Mouse (Mus musculus) heart, postnatal 36 days (tissue): ENCODE measurements around the gene Nlgn1. TPM values are rescaled to one million over a fixed set of nuclear protein-coding genes. Genes with fewer than 3 reads are reported as not detected.

Experiments used
- DNase-seq, 2 experiments: peaks; one replicate each; pipeline ENCODE4 v3.0.0; 2021 to 2022
- intact Hi-C: fragments of 180-260 bp; cut with DNase I; formaldehyde crosslinking; loops from one replicate; pipeline ENCODE4 v1.15.1; 2025
- total RNA-seq, 2 experiments: library from RNA; stranded (reverse); gene quantifications; 2 replicates each; pipeline ENCODE4 v1.2.3; 2021

The Nlgn1 gene
- total RNA-seq, 2 experiments from 2014 or later = not detected

DNA sequence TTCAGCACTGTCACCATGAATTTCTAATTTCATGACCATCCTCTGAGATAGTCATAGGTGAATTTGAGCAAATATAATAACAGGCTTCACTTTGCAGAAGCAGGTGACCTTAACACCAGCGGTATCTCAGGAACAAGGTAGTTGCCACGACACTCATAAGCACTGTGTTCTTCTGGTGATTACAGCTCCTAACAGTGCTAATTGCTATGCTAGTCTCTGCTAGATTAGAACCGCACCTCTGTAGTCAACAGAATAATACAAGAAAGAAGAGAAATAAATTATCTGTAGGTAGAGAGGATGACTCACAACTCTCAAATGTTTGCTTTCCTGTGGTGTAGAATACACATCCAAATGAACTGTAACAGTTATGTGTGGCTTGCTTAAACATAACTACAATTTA, 129.6 kb downstream of the Nlgn1 start:
- DNase-seq = no peak
- intact Hi-C loops = no loop called here

GRCm38 (mm10) chr3:26201410-26201809, 130.8 kb downstream of the Nlgn1 start:
- intact Hi-C loops = no loop called here
- DNase-seq = no peak

DNA sequence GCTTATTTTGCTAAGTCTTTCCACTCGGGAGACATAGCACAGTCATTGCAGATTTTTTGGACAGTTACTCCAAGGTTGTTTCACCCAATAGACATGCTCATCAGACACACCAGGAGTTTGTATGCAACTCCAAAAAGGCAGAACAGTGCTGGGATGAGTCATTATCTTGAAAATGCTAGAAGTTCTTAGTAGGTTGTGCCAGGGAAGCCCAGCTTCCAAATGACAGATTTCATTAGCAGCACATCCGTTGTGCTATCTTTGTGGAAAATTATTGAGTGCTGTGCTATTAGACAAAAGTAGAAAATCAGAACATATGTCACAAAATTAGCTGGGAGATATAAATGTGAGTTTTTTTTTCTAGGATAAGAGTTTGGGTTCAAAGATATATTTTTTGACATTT, 137.3 kb downstream of the Nlgn1 start:
- intact Hi-C loops = no loop called here
- no peak for DNase-seq

- no peak for DNase-seq
- intact Hi-C loops = no loop called here
Measured at GRCm38 (mm10) chr3:26181013-26181412, 151.2 kb downstream of the Nlgn1 start.

GRCm38 (mm10) chr3:26175371-26175770, 156.9 kb downstream of the Nlgn1 start:
- no peak for DNase-seq
- intact Hi-C loops = no loop called here

DNA sequence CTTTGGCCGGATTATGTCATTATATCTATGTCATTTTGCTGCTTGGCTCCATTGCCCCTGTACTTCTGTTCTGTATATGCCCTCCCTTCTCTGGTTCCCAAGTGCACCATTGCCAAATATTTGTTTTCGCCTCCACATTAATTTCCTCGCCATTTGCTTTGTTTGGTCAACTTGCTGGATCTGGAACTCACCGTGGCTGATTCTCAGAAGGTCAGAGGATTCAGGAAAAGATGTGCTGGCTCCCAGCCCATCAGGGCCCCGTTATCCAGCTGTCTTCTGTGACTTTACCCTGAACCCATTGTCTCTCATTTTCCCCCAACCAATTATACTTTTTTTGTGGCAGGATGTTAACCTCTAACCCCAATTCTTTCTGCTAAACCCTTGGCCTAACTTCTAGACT, 158.0 kb downstream of the Nlgn1 start:
- no peak for DNase-seq
- intact Hi-C loops = no loop called here

GRCm38 (mm10) chr3:26173613-26174012, 158.6 kb downstream of the Nlgn1 start:
- DNase-seq = no peak

GRCm38 (mm10) chr3:26166711-26167110, 165.5 kb downstream of the Nlgn1 start:
- DNase-seq = no peak
- intact Hi-C loops = no loop called here

More at GRCm38 (mm10) chr3:26173613-26174012, 158.6 kb downstream of the Nlgn1 start:
- intact Hi-C loops = no loop called here

DNA sequence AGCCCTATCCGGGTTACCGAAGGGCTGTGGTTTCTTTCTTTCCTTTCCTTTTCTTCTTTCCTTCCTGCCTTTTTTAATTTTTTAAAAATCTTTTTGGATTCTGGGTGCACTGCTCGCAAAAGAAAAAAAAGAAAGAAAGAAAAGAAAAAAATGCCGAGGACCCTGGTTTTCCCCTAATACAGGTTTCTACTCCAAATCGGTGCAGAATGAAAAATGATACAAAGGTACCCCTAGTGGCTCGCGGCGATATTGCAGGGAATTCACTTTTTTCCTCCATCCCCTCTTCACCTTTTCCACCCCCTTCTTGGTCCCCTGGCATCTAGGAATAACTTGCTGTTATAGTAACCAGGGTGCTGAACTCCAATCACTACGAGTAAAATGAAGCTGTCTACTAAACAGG, 178.5 kb downstream of the Nlgn1 start:
- DNase-seq = peak in 1 of 2 experiments; percentile 28
- intact Hi-C loops = no loop called here

GRCm38 (mm10) chr3:26153036-26153741, 179.1 kb downstream of the Nlgn1 start:
- no peak for DNase-seq
- intact Hi-C loops = no loop called here

- DNase-seq = no peak
- intact Hi-C loops = no loop called here
Measured at GRCm38 (mm10) chr3:26152510-26153035, 179.7 kb downstream of the Nlgn1 start.

DNA sequence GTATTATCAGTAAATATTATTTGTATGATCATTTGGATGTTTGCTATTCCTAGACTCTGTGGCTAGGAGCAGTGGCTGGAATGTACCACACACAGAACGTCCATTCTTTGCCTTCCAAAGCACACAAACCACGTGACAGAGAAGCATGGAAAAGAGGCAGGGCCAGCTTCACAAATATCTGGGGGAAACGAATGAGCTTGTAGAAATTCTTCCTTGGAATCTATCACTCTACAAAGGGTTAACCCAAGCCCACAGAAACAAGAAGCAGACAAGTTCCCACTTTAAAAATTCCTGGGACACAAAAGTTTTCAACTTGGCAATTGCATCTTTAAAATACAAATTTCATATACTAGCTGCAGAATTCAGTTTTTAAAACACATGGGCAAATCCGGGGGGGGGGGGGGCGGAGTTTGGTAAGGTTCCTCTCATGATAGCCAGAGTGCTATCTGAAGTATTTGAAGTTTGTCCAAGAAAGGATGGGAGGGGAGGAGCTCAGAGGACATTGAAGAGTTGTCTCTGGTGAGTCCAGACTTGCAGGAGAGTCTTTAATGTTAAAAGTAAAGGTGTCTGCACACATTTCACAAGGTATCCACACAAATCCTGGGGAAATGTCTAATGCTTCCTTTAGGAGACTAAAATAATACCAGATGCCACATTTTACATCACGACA, 180.8 kb downstream of the Nlgn1 start:
- DNase-seq = no peak
- intact Hi-C loops = no loop called here

- DNase-seq = no peak
- intact Hi-C loops = no loop called here
Measured at GRCm38 (mm10) chr3:26146174-26146573, 186.1 kb downstream of the Nlgn1 start.

GRCm38 (mm10) chr3:26145441-26145840, 186.8 kb downstream of the Nlgn1 start:
- intact Hi-C loops = no loop called here
- DNase-seq = no peak

GRCm38 (mm10) chr3:26141590-26141989, 190.7 kb downstream of the Nlgn1 start:
- no peak for DNase-seq
- intact Hi-C loops = no loop called here

- intact Hi-C loops = no loop called here
- no peak for DNase-seq
Measured at GRCm38 (mm10) chr3:26134839-26135651, 197.2 kb downstream of the Nlgn1 start.

GRCm38 (mm10) chr3:26130919-26131318, 201.3 kb downstream of the Nlgn1 start:
- DNase-seq = no peak
- intact Hi-C loops = no loop called here

GRCm38 (mm10) chr3:26129455-26129854, 202.8 kb downstream of the Nlgn1 start:
- no peak for DNase-seq
- intact Hi-C loops = no loop called here

DNA sequence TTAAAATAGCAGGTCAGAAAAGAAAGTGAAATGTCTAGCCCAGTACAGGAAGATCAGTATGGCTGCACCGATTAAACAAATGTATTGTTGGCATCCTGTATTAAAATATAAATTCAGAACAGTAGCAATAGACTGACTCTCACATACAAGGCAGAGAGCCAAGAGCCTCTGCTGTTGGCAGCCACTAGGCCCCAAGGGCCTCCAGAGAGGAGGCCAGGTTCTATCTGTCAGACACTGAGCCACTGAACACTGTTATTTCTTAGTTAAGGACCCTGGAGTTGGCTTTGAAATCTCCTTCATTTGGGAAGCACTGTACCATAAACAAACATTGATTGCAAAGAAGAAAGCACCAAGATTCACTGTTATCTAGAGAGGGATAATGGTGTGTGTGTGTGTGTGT, 215.2 kb downstream of the Nlgn1 start:
- DNase-seq = no peak
- intact Hi-C loops = no loop called here

GRCm38 (mm10) chr3:26106361-26106760, 225.9 kb downstream of the Nlgn1 start:
- intact Hi-C loops = no loop called here
- DNase-seq = no peak

DNA sequence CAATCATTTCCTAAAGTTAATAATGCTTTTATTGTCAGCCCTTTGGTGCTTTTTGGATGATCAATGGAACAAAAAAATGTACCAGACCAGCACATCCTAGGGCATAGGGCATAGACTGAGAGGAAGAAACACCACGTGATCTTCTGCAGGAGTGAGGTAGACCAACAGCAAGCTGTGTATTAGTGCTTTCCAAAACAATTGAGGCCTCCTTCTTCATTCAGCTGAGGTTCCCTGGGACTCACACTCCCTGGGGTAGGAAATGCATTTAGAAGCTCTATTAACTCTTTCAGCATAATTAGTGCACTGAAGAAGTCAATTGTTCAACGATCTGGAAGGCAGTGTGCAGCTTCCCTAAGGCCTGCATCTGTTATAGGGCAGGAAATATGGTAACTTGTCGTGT, 226.7 kb downstream of the Nlgn1 start:
- DNase-seq = no peak
- intact Hi-C loops = no loop called here
